Mouse (Mus musculus): ENCODE results near the gene Nle1. TPM values are rescaled to one million over a fixed set of nuclear protein-coding genes. Genes with fewer than 3 reads are reported as not detected.

Nle1 gene
- polyA plus RNA-seq, 1 experiment from 2014 or later, result 30.5 TPM

GRCm38 (mm10) chr11:82852540-82852939 is 55.7 kb downstream of the Nle1 start:
- no peaks in the 10 kb centered on the region for H3K36me3 ChIP-seq (ENCODE audit: control insufficient read depth, insufficient read depth, low read length)
- 78% methylated on average over 10 of the region's 10 CpGs for WGBS
- H3K4me2 ChIP-seq (ENCODE audit: low read depth, low read length), result no peak overlapping the region
- H3K9me3 ChIP-seq (ENCODE audit: control insufficient read depth, low read length), result no peaks in the 10 kb centered on the region
- H3K4me3 ChIP-seq (ENCODE audit: low read length), result no peak overlapping the region
- H3K27me3 ChIP-seq (ENCODE audit: control insufficient read depth, insufficient read depth, low read depth, low read length), result no peaks in the 10 kb centered on the region
- no peak overlapping the region for H3K27ac ChIP-seq (ENCODE audit: low read length)
- no peak for ATAC-seq (ENCODE audit: low read depth)
- H3K9ac ChIP-seq (ENCODE audit: low read length), result no peak overlapping the region
- no peaks in the 10 kb centered on the region for H3K4me1 ChIP-seq (replicated peaks; ENCODE audit: control insufficient read depth, insufficient read depth, low read length)

GRCm38 (mm10) chr11:82852115-82852514 is 56.1 kb downstream of the Nle1 start:
- Histone ChIP-seq H3K27ac (ENCODE audit: low read length) (no peak overlapping the region), H3K4me3 (ENCODE audit: low read length) (no peak overlapping the region)
- no peak for ATAC-seq (ENCODE audit: low read depth)

More at GRCm38 (mm10) chr11:82852115-82852514, 56.1 kb downstream of the Nle1 start:
- no peaks in the 10 kb centered on the region for H3K27me3 ChIP-seq (ENCODE audit: control insufficient read depth, insufficient read depth, low read depth, low read length)
- H3K36me3 ChIP-seq (ENCODE audit: control insufficient read depth, insufficient read depth, low read length), result no peaks in the 10 kb centered on the region
- no peaks in the 10 kb centered on the region for H3K9me3 ChIP-seq (ENCODE audit: control insufficient read depth, low read length)
- no peaks in the 10 kb centered on the region for H3K4me1 ChIP-seq (replicated peaks; ENCODE audit: control insufficient read depth, insufficient read depth, low read length)
- WGBS, result 79% methylated on average over 11 of the region's 11 CpGs
- no peak overlapping the region for H3K9ac ChIP-seq (ENCODE audit: low read length)
- no peak overlapping the region for H3K4me2 ChIP-seq (ENCODE audit: low read depth, low read length)

Other genes with a start within 250 kb of the Nle1 start
- 0.30 and 0.44 TPM in 2 replicates for gene Cct6b, start 144.1 kb downstream of the Nle1 start, polyA plus RNA-seq (2015; fragmentation: Nextera tagmentation; extraction: Ambion mirVana)
- 37.9 and 39.6 TPM in 2 replicates for gene Zfp830, start 144.1 kb downstream of the Nle1 start, polyA plus RNA-seq (2015; fragmentation: Nextera tagmentation; extraction: Ambion mirVana)
- 23.8 and 29.5 TPM in 2 replicates for gene Lig3, start 127.3 kb downstream of the Nle1 start, polyA plus RNA-seq (2015; fragmentation: Nextera tagmentation; extraction: Ambion mirVana)
- 12.7 and 13.4 TPM in 2 replicates for gene Rffl, start 37.2 kb downstream of the Nle1 start, polyA plus RNA-seq (2015; fragmentation: Nextera tagmentation; extraction: Ambion mirVana)
- 13.2 and 14.0 TPM in 2 replicates for gene Rad51d, start 17.8 kb downstream of the Nle1 start, polyA plus RNA-seq (2015; fragmentation: Nextera tagmentation; extraction: Ambion mirVana)
- gene Fndc8, start 16.3 kb downstream of the Nle1 start, polyA plus RNA-seq (2015; fragmentation: Nextera tagmentation; extraction: Ambion mirVana), result 0.09 and 0.20 TPM in 2 replicates
- 14.5 and 16.2 TPM in 2 replicates for gene Unc45b, start 2.1 kb upstream of the Nle1 start, polyA plus RNA-seq (2015; fragmentation: Nextera tagmentation; extraction: Ambion mirVana)
- gene Slfn5, start 42.9 kb upstream of the Nle1 start, polyA plus RNA-seq (2015; fragmentation: Nextera tagmentation; extraction: Ambion mirVana), result 4.1 and 4.5 TPM in 2 replicates
- gene Slfn9, start 83.4 kb upstream of the Nle1 start, polyA plus RNA-seq (2015; fragmentation: Nextera tagmentation; extraction: Ambion mirVana), result 29.3 and 33.9 TPM in 2 replicates
- gene Slfn8, start 112.4 kb upstream of the Nle1 start, polyA plus RNA-seq (2015; fragmentation: Nextera tagmentation; extraction: Ambion mirVana), result 0.49 and 0.89 TPM in 2 replicates
- gene Slfn2, start 156.7 kb upstream of the Nle1 start, polyA plus RNA-seq (2015; fragmentation: Nextera tagmentation; extraction: Ambion mirVana), result 7.5 and 8.2 TPM in 2 replicates
- 0.75 and 0.84 TPM in 2 replicates for gene Slfn1, start 208.4 kb upstream of the Nle1 start, polyA plus RNA-seq (2015; fragmentation: Nextera tagmentation; extraction: Ambion mirVana)